Mouse (Mus musculus) embryonic facial prominence, embryonic 10.5 days (tissue): Measurements from ENCODE around the gene Lrrc25. TPM values are rescaled to one million over a fixed set of nuclear protein-coding genes. Genes with fewer than 3 reads are reported as not detected.
A peak's percentile ranks its signal among the peaks of the same experiment; 100 is the strongest.

Source experiments
- DNase-seq: peaks from one replicate; pipeline ENCODE4 v3.0.0-alpha.2; 2017; ENCODE audit warnings: low spot score
- H3K27ac ChIP-seq: fragments of 300-500 bp; sonication (generic); replicated peaks from 2 replicates; pipeline ENCODE4 v1.5.1; 2016; ENCODE audit warnings: mild to moderate bottlenecking
- H3K27me3 ChIP-seq: fragments of 300-500 bp; sonication (generic); replicated peaks from 2 replicates; pipeline ENCODE4 v1.6.1; 2016; ENCODE audit warnings: low read depth, mild to moderate bottlenecking; ENCODE audit not compliant: poor library complexity, severe bottlenecking
- H3K36me3 ChIP-seq: fragments of 300-500 bp; sonication (generic); replicated peaks from 2 replicates; pipeline ENCODE4 v1.6.1; 2016; ENCODE audit warnings: mild to moderate bottlenecking, moderate library complexity
- H3K4me1 ChIP-seq: fragments of 300-500 bp; sonication (generic); 2 replicates; pipeline ENCODE4 v1.6.1; 2016
- H3K4me3 ChIP-seq: fragments of 300-500 bp; sonication (generic); 2 replicates; pipeline ENCODE4 v1.5.1; 2016; ENCODE audit warnings: mild to moderate bottlenecking, moderate library complexity
- H3K9me3 ChIP-seq: fragments of 300-500 bp; sonication (generic); 2 replicates; pipeline ENCODE4 v1.6.1; 2016; ENCODE audit warnings: mild to moderate bottlenecking
- WGBS: fragments of 180-500 bp; shearing (Covaris S2); methylation state at CpG from one replicate; pipeline ENCODE4 v1.1.7; 2016; 5-methylcytosine and 5-hydroxymethylcytosine counted together
- polyA plus RNA-seq: library from polyadenylated mRNA; unstranded; fragments of >200 nt; fragmentation: Nextera tagmentation; extraction: Ambion mirVana; gene quantifications from 2 replicates; pipeline ENCODE4 v1.2.1, GENCODE M21; 2016

Lrrc25 gene
- polyA plus RNA-seq, 1 experiment from 2014 or later, result 0.77 TPM

GRCm38 (mm10) chr8:70658897-70659603 is 43.1 kb downstream of the Lrrc25 start:
- Histone ChIP-seq H3K36me3 (peaks cover 35% of the 10 kb centered on the region), H3K27me3 (no peaks in the 10 kb centered on the region), H3K4me3 (peak overlapping the region; percentile 80), H3K4me1 (peaks cover 67% of the 10 kb centered on the region), H3K27ac (peak overlapping the region; percentile 89), H3K9me3 (no peaks in the 10 kb centered on the region)
- 2% methylated on average over 31 of the region's 31 CpGs for WGBS
- no peak for DNase-seq

DNA sequence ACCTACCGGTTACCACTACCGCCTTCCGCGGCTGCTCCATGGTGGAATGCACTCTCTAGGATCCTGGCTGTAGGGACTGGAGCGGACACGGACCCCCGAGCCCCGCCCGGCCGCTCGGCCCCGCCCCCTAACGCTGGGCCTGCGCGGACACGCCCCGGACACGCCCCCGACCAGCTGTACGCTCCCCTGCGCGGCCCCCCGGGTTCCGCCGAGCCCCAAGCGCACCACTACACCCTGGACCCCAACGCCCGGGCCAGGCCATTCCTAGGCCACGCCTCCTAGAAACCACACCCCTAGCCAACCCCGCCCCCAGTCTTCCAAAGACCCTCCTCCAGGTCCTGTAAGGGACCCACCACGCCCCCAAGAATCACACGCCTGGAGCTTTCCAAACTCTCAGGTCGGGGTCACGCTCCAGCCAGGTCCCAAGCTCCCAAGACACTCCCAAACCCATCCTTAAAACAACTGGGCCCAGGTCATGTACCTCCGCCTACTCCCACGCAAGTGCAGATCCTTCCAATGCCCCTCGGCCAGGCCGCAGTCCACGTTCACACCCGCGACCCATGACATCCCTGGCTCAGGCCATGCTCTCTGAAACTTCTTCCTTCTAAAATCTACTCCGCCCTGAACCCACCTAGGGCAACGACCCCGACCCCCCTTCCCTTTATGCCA is 43.8 kb downstream of the Lrrc25 start:
- DNase-seq, result peak; percentile 99
- Histone ChIP-seq H3K9me3 (no peaks in the 10 kb centered on the region), H3K36me3 (peaks cover 28% of the 10 kb centered on the region), H3K4me3 (peak overlapping the region; percentile 80), H3K27ac (peak overlapping the region; percentile 89), H3K4me1 (peaks cover 63% of the 10 kb centered on the region), H3K27me3 (no peaks in the 10 kb centered on the region)
- 1% methylated on average over 44 of the region's 44 CpGs for WGBS

DNA sequence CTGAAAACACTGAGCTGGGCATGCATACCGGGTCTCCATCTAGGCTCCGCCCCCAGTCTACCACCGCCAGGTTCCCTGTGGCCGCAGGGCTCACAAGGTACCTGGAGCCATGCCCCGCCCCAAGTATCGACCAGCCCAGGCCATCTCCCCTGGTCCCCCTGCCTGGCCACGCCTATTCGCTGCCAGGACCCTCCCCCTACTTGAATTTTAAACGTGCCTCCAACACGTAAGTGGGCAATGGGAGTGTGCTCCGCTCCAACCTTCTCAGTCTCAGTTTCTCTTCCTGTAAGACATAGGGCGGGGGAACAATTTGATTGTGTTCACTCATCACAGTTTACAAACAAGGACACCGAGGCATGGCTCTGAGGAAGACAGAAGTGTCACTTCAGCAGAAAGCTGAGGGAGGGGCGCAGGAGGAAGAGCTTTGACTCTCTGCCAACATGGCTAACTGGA is 44.3 kb downstream of the Lrrc25 start, which contains the start of gene Pgpep1:
Pgpep1 (minus strand) TSS at position 116 of the 453 bp plus-strand sequence.
- Histone ChIP-seq H3K4me1 (peaks cover 59% of the 10 kb centered on the region), H3K9me3 (no peaks in the 10 kb centered on the region), H3K36me3 (peaks cover 23% of the 10 kb centered on the region), H3K27ac (peak within 1 kb of the TSS; percentile 89), H3K4me3 (peak within 1 kb of the TSS; percentile 80), H3K27me3 (no peaks in the 10 kb centered on the region)
- WGBS, result 3% methylated on average over 14 of the region's 14 CpGs
- DNase-seq, result peak; percentile 76

GRCm38 (mm10) chr8:70663691-70664090 is 47.7 kb downstream of the Lrrc25 start:
- 61% methylated on average over 4 of the region's 4 CpGs for WGBS
- DNase-seq, result no peak
- Histone ChIP-seq H3K4me1 (peaks cover 30% of the 10 kb centered on the region), H3K36me3 (no peaks in the 10 kb centered on the region), H3K9me3 (0 out of 2 replicates have a peak, but pooled peaks cover 4% of the 10 kb centered on the region), H3K4me3 (no peak overlapping the region), H3K27ac (peak overlapping the region; percentile 54; the same call in 1 of the 2 replicates), H3K27me3 (no peaks in the 10 kb centered on the region)

DNA sequence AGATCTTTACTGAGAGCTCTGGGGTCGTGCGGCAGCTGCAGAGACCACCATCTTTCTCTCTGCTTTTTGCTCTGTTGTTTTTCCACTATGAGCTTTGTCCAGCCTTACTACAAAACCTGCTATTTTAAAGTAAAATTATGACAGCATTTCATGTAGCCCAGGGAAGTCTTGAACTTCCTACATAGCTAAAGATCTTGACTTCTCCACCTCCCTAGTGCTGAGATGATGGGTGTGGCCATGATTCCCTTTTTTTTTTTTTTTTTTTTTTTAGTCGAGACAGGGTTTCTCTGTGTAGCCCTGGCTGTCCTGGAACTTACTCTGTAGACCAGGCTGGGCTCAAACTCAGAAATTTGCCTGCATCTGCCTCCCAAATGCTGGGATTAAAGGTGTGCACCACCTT is 48.7 kb downstream of the Lrrc25 start:
- Histone ChIP-seq H3K9me3 (0 out of 2 replicates have a peak, but pooled peaks cover 4% of the 10 kb centered on the region), H3K4me1 (peaks cover 20% of the 10 kb centered on the region), H3K36me3 (no peaks in the 10 kb centered on the region), H3K4me3 (no peak overlapping the region), H3K27ac (no peak overlapping the region), H3K27me3 (no peaks in the 10 kb centered on the region)
- no peak for DNase-seq
- WGBS, result 84% methylated on average over 3 of the region's 3 CpGs

DNA sequence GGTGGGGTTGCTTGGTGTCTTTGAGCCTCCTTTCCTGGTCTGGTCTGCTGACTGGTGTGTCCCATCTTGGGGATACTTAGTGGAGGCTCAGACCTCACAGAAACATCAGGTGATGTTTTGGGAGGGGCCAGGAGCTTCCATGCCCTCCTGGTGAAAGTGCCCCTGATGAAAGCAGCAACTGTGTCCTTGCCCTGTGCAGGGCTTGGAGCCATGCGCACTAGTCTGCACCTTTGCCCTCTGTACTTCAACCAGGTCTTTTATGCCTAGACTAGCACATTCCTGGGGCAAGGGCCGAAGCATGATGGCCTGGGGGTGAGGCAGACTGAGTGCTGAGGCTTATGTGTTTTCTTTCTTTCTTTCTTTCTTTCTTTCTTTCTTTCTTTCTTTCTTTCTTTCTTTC is 49.6 kb downstream of the Lrrc25 start:
- DNase-seq, result no peak
- Histone ChIP-seq H3K27ac (peak overlapping the region; percentile 16), H3K27me3 (no peaks in the 10 kb centered on the region), H3K9me3 (0 out of 2 replicates have a peak, but pooled peaks cover 4% of the 10 kb centered on the region), H3K4me3 (no peak overlapping the region), H3K4me1 (peaks cover 11% of the 10 kb centered on the region; the same call in 1 of the 2 replicates), H3K36me3 (no peaks in the 10 kb centered on the region)
- 59% methylated on average over 2 of the region's 2 CpGs for WGBS

GRCm38 (mm10) chr8:70667071-70667470 is 51.1 kb downstream of the Lrrc25 start:
- 78% methylated on average over 5 of the region's 5 CpGs for WGBS
- DNase-seq, result no peak
- Histone ChIP-seq H3K36me3 (no peaks in the 10 kb centered on the region), H3K4me1 (peaks cover 11% of the 10 kb centered on the region), H3K9me3 (0 out of 2 replicates have a peak, but pooled peaks cover 4% of the 10 kb centered on the region), H3K27me3 (no peaks in the 10 kb centered on the region), H3K27ac (no peak overlapping the region), H3K4me3 (no peak overlapping the region)

Other genes starting within 250 kb of the Lrrc25 start
- gene Comp, start 242.6 kb upstream of the Lrrc25 start, polyA plus RNA-seq, result 0.19 and 0.37 TPM in 2 replicates
- 17.3 and 20.6 TPM in 2 replicates for gene Crtc1, start 176.6 kb upstream of the Lrrc25 start, polyA plus RNA-seq
- gene Klhl26, start 139.2 kb upstream of the Lrrc25 start, polyA plus RNA-seq, result 22.4 and 24.1 TPM in 2 replicates
- 28.3 and 29.4 TPM in 2 replicates for gene Tmem59l, start 128.8 kb upstream of the Lrrc25 start, polyA plus RNA-seq
- gene Crlf1, start 123.0 kb upstream of the Lrrc25 start, polyA plus RNA-seq, result 103 and 116 TPM in 2 replicates
- 118 and 138 TPM in 2 replicates for gene Rex1bd, start 109.4 kb upstream of the Lrrc25 start, polyA plus RNA-seq
- 908 and 951 TPM in 2 replicates for gene Uba52, start 105.4 kb upstream of the Lrrc25 start, polyA plus RNA-seq
- gene Fkbp8, start 88.4 kb upstream of the Lrrc25 start, polyA plus RNA-seq, result 278 and 285 TPM in 2 replicates
- 49.7 and 51.0 TPM in 2 replicates for gene Kxd1, start 88.2 kb upstream of the Lrrc25 start, polyA plus RNA-seq
- 20.8 and 21.1 TPM in 2 replicates for gene Ell, start 76.7 kb upstream of the Lrrc25 start, polyA plus RNA-seq
- 184 and 187 TPM in 2 replicates for gene Isyna1, start 21.8 kb upstream of the Lrrc25 start, polyA plus RNA-seq
- gene Ssbp4, start 7.3 kb upstream of the Lrrc25 start, polyA plus RNA-seq, result 105 and 109 TPM in 2 replicates
- 0.14 TPM in 1 of 2 replicates, not detected in the other for gene Gdf15, start 16.3 kb downstream of the Lrrc25 start, polyA plus RNA-seq
- gene Pgpep1, start 44.2 kb downstream of the Lrrc25 start, polyA plus RNA-seq, result 51.8 and 52.7 TPM in 2 replicates
- 347 and 351 TPM in 2 replicates for gene Lsm4, start 57.1 kb downstream of the Lrrc25 start, polyA plus RNA-seq
- gene Jund, start 82.8 kb downstream of the Lrrc25 start, polyA plus RNA-seq, result 58.7 and 61.7 TPM in 2 replicates
- gene Iqcn, start 87.3 kb downstream of the Lrrc25 start, polyA plus RNA-seq, result 0.05 TPM in 1 of 2 replicates, not detected in the other
- gene Gm3336, start 102.4 kb downstream of the Lrrc25 start, polyA plus RNA-seq, result not detected in 2 replicates
- gene Pde4c, start 107.6 kb downstream of the Lrrc25 start, polyA plus RNA-seq, result 0.20 and 0.69 TPM in 2 replicates
- 13.6 and 16.2 TPM in 2 replicates for gene Rab3a, start 138.5 kb downstream of the Lrrc25 start, polyA plus RNA-seq
- 28.2 and 34.5 TPM in 2 replicates for gene Mpv17l2, start 144.8 kb downstream of the Lrrc25 start, polyA plus RNA-seq
- 79.2 and 79.8 TPM in 2 replicates for gene Pik3r2, start 160.6 kb downstream of the Lrrc25 start, polyA plus RNA-seq
- gene Mast3, start 188.9 kb downstream of the Lrrc25 start, polyA plus RNA-seq, result 12.4 and 13.9 TPM in 2 replicates
- not detected in 2 replicates for gene Il12rb1, start 192.3 kb downstream of the Lrrc25 start, polyA plus RNA-seq
- gene Arrdc2, start 223.6 kb downstream of the Lrrc25 start, polyA plus RNA-seq, result 5.1 and 5.8 TPM in 2 replicates
- gene Kcnn1, start 247.1 kb downstream of the Lrrc25 start, polyA plus RNA-seq, result 4.7 and 5.1 TPM in 2 replicates